Mouse (Mus musculus) heart, adult 18-20 months (tissue): Measurements from ENCODE around the gene Cacul1. TPM values are rescaled to one million over a fixed set of nuclear protein-coding genes. Genes with fewer than 3 reads are reported as not detected.
A peak's percentile ranks its signal among the peaks of the same experiment; 100 is the strongest.

Experiments used
- DNase-seq, 2 experiments: peaks; one replicate each; pipeline ENCODE4 v3.0.0; 2021 to 2022; ENCODE audit warnings: mixed read lengths in 1 of 2
- microRNA-seq, 2 experiments: library from miRNA; unstranded; fragments of <30 nt; microRNA quantifications; one replicate each; pipeline ENCODE4 v1.2.0; 2022
- total RNA-seq, 2 experiments: library from RNA; stranded (reverse); gene quantifications; 2 replicates each; pipeline ENCODE4 v1.2.3; 2021

The Cacul1 gene
- total RNA-seq, 2 experiments from 2014 or later: 29.3 to 30.1 TPM

DNA sequence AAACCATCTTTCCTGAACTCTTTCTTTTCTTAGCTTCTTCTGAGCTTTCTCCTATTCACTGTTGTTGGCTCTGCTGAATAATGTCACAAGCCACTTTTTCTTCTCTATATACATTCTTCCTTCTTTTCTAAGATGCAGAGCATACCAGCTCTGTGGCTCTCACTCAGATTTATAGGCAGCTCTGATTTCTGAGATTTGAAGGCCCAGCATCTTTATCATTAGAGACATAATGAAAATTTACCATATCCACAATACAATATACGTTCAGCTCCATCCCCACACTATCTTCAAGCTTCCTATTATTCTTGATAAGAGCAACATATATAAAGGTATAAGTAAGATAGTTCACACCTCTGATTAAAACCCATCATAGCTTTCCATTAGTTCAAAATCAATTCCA is 50.7 kb downstream of the Cacul1 start:
- DNase-seq: no peak

DNA sequence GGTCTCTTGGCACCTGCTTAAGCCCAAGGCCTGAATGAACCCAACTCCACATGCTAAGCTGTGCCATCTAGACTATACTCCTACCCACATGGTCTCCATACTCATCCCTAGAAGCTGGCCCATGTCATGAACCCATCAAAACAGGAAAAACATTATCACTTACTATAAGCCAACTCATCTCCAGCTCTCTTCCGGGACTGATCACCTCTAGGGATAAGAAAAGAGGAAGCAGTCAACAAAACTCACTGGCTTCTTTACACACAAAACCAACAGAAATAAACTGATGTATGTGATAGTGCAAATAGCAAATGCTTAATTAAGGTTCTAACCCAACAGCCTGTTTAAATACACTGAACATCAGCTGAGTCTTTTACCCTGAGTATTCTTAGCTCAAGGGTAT is 51.5 kb downstream of the Cacul1 start:
- no peak for DNase-seq

DNA sequence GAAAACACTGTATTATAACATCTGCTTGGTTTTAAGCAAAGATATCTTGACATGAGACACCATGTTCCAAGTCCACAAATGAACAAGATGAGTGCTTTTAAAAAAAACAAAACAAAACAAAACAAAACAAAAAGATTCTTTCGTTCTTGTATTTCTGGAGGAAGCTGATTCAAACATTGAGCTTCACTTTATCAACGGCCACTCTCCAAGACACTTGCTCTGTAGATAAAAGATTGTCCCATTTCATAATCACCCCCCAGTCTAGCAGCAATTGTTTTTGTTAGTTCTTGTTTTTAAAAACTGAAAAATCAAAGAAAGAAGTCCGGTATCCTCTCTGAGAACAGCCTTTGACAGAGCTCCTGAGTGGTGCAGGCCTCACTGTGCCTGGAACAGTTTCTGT is 52.2 kb downstream of the Cacul1 start:
- no peak for DNase-seq

DNA sequence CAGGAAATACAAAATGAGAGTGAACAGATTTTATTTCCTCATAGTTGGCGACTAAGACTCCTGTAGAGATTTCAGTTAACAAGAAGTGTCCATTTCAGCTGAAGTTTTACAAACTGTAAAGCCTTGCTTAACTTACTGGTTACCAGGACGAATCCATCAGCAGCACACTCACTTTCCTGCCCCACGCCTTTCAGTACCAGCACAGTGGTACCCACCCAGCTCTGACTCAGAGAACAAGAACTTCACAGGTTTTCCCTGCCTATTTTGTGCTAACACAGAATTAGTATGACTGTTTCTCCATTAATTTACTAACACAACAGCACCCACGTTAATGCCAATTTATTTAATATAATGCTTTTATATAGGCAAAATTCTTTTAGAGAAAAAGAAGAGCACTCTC is 53.9 kb downstream of the Cacul1 start:
- peak in 1 of 2 experiments; percentile 11 for DNase-seq

DNA sequence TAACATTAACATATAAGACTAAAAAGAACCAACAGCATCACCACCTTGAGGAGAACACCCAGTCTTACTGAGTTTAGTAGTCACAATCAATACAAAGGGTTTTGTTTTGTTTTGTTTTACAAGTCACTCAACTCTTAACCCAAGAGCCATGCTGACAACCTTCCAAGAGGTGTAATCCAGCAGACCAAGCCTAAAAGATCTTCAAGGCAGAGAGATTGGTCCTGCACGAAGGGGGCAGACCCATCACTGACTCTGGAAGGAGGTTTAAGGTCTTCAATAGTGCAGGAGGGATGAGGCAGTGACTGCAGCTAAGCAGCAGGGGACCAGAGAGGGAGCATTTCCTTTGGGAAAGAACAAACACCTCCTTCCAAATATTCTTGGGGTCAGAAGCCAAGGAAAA is 55.7 kb downstream of the Cacul1 start:
- DNase-seq: no peak

DNA sequence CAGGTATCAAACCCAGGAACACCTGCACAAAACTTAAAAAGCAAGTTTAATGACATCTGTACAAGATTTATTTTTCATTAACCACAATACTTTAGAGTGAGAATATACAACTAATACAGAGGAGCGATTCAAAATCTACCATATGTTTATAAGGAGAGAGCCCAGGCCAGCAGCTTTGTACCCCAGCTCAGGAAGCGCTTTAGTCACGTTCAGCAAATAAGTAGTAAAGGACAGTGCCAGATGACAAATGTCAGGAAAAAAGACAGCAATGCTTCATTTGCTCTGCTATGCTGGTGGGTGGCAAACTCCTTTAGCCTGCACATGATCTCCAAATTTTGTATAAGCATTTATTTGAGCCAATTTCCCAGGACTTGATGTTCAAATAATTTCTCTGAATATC is 56.1 kb downstream of the Cacul1 start:
- no peak for DNase-seq

DNA sequence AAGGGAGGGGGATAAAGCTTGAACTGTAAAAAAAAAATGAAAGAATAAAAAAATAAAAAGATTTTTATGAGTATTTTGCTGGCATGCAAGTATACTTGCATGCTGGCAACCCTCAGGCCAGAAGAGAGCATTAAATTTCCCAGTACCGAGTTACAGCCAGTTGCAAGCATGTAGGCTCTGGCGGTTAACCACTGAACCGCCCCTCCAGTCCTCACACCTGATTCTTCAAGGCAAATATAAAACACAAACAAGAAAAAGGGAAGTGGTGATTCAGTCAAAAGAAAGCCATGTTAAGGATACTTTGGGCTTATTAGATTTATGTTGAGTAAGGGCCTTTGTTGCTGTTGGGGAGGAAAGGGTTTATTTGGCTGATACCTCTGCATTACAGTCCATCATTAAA is 60.7 kb downstream of the Cacul1 start:
- no peak for DNase-seq

DNA sequence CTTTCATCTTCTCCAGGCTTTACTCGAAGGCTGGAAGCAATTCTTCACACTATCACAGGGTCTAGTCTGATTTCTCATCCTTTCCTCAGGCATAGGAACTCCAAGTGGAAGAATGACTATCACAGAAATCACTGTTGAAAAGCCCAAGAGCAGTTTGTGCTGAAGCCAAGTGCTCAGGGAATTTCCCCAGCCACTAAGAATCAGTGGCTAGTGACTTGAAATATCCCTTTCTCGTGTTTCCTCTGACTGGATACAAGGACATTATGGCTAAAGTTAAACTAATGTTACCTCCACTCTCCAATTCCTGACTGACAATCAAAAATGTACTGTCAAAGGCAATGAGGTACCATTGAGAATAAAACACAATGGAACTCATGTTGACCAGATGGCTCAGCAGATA is 65.8 kb downstream of the Cacul1 start:
- DNase-seq: no peak

DNA sequence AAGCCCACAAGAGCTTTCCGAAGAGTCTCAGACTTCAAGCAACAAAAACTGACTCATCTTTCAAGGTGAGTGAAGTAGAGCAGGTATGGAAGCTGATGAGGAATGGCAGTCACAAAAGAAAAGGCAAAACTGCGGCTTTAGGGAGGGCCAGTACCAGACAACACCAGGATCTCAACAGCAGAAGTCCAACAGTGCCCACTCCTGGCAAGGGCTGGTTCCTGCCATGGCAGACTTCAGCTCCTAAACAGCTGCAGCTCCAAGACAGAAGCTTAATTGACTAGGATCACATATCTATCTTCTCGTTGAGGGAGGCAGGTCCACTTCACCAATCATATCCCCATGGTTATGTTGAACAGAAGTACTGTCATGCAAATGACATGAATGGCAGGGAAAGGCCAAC is 67.4 kb downstream of the Cacul1 start:
- no peak for DNase-seq

DNA sequence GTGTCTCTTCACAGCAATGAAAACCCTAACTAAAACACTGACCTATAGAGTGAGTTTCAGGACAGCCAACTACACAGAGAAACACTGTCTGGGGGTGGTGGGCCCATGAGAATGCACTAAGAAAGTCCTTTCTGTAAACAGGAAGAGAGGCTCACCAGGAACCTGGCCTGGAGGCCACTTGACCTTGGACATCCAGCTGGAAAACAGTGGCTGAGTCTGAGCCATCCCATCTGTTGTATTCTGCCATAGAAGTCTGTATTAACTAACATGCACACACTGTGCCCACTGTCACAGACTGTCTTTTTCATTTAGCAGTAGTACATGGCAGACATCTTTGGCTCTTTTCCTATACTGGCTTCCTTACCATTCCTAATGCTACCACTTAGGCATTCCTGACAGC is 80.6 kb downstream of the Cacul1 start:
- DNase-seq: no peak

DNA sequence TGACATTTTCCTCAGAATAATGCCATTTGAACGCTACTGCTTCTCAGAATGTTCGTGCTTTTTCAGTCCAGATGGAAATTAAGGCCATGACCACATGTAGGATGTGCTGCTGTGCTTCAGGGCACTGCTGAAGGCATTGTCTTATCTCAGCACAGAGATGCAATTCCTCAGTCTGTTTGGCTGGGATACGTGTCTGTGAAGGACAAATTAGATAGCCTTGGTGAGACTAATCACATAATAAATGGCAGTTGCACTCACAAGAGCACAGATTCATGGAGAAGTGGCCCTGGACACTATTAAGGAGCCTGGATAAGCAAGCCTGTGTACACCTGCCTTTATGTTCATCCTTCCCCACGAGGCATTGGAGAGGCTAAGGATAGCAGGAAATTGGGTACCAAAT is 83.7 kb downstream of the Cacul1 start:
- no peak for DNase-seq

DNA sequence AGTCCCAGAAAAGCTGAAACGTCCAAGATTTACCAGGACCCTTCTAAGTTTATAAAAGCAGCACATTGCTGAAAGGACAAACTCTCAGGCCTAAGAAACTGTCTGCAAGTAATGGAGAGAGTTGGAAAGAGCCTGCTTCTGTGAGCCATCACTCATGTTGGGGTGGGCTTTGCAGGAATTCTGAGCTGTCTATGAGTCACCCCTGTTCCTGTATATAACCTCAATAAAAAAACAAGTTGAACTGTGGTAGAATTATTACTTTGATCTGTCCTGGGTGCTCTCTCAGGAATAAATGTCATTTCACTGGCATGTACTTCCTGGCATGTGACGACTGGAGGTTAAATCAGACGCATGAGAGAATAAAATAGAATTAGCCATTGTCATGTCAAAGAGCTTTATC is 85.1 kb downstream of the Cacul1 start:
- DNase-seq: no peak

DNA sequence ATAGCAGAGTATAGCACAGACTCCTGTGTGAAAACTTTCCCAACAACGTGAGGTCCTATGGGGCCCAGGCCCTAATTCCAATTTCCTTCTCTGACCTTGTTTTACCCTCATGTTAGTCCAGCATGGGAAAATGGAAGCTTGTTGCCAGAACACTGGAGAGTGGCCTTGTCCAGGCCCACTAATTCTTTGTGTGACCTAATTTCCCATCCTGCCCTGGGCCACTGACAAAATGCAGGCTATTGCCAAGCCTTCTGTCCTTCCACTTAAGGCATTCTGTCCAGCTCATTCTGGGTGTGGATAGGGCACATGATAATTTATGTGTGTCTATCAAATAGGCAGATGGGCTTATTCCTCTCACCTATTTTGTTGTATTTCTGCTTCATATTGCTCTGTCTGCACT is 91.3 kb downstream of the Cacul1 start:
- peak in 1 of 2 experiments; percentile 16 for DNase-seq

DNA sequence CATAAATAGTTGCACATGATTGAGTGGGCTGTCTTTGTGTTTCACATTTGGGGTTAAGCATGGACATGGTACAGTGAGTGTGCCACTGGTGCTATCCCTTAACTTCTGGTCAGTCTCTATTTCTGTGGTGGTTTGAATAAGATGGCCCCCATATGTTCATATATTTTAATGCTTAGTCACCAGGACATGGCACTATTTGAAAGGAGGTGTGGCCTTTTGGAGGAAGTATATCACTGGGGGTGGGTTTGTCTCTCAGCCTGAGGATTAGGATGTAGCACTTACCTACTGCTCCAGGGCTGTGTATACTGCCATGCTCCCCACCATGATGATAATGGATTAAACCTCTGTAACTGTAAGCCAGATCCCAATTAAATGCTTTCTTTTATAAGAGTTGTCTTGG is 95.6 kb downstream of the Cacul1 start:
- DNase-seq: no peak

DNA sequence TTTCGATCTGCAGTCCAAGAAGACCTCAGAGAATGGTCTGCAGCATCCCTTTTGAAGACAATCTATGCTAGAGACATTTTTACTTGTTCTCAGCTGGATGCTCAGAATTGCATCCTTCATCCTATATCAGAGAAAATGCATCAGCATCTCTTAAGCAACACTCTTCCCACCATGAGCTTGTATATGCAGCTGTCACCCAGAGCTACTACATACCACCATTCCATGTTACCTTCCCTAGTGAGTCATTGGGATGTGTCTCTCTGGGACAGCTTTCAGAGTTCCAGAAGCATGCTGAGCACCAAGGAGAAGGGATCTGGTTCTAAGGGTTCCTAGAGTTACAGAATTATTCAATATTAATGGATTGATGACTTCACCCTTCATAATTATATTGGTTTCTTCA is 102.0 kb downstream of the Cacul1 start:
- no peak for DNase-seq

DNA sequence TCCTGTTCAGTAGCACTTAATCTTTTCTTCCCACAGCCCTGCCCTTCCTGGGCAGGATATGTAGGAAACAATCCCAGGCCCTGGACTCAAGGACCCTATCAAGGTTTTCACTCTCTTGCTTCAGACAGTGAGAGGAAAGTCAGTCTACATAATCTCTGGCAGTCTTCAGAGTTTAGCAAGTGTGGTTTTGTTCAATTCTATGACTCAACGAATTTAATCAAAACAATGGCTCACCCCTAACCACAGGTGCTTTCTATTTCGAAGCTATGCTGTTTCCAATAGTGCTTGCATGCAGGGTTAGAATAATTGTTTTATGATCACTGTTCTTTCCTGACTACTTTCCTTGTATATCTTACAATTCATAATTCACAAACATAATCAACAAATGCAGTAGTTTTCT is 103.0 kb downstream of the Cacul1 start:
- no peak for DNase-seq

Small RNA genes within 50 kb of the gene (microRNA-seq; reads per million reads assigned to microRNA genes)
- 0 reads per million in 2 experiments for gene Gm25238

Other genes starting within 250 kb of the Cacul1 start
- gene Prlhr, start 112.7 kb downstream of the Cacul1 start, total RNA-seq: not detected
- gene Nanos1, start 175.0 kb upstream of the Cacul1 start, total RNA-seq: under 1 TPM; 0.17 to 0.26 TPM
- gene Eif3a, start 209.6 kb upstream of the Cacul1 start, total RNA-seq: 100 to 1,000 TPM; 103 to 114 TPM
- gene Fam45a, start 230.6 kb upstream of the Cacul1 start, total RNA-seq: 10 to 100 TPM; 15.5 to 17.0 TPM